Mouse (Mus musculus) heart, postnatal 36 days (tissue): Measurements from ENCODE around the gene Gm13694. TPM values are rescaled to one million over a fixed set of nuclear protein-coding genes. Genes with fewer than 3 reads are reported as not detected.
A peak's percentile ranks its signal among the peaks of the same experiment; 100 is the strongest.
"Not testable (repeated sequence)": the region's sequence is repeated elsewhere in the genome, so short reads cannot be mapped to it uniquely, and the experiment has no call there.

Experiments
- DNase-seq, 2 experiments: peaks; one replicate each; pipeline ENCODE4 v3.0.0; 2021 to 2022
- intact Hi-C: fragments of 180-260 bp; cut with DNase I; formaldehyde crosslinking; loops from one replicate; pipeline ENCODE4 v1.15.1; 2025
- total RNA-seq, 2 experiments: library from RNA; stranded (reverse); gene quantifications; 2 replicates each; pipeline ENCODE4 v1.2.3; 2021

Gm13694 gene
- total RNA-seq = 1 to 10 TPM in 1 of 2 experiments, under 1 TPM in 1; 0.76 to 1.1 TPM

GRCm38 (mm10) chr2:83978633-83979032 is at the start of gene Gm13694:
Gene Gm13694 (plus strand): TSS chr2:83978933.
- DNase-seq, intact Hi-C loops: not testable (repeated sequence)

- DNase-seq = no peak
- intact Hi-C loops = no loop called here
Measured at GRCm38 (mm10) chr2:83929478-83930088, 49.1 kb upstream of the Gm13694 start.

GRCm38 (mm10) chr2:83940931-83941361 is 37.8 kb upstream of the Gm13694 start, which contains the start of gene Zswim2:
Gene Zswim2 (minus strand): TSS chr2:83941228.
- peak; percentile 4 to 10 for DNase-seq
- intact Hi-C loops = no loop called here

GRCm38 (mm10) chr2:83941378-83941777 is 37.4 kb upstream of the Gm13694 start:
- intact Hi-C loops = no loop called here
- no peak for DNase-seq

DNA sequence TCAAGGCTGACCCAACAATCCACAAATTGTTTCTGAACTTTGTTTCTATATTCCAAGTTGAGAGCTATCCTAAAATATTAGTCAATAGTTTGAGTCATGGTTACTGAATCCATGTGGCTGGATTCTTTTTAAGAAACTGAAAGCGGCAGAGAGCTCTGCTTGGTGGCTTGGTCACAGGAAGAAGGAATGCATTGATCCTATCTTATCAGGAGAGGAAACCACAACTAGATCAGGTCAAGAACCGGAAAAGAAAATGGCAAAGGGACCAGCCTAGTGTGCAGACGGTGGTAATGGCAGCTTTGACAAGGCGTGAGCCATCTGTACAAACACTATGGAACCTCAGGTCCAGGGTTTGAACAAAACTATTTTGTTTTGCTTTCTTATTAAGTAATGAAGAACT is 36.9 kb upstream of the Gm13694 start:
- no peak for DNase-seq
- intact Hi-C loops = no loop called here

DNA sequence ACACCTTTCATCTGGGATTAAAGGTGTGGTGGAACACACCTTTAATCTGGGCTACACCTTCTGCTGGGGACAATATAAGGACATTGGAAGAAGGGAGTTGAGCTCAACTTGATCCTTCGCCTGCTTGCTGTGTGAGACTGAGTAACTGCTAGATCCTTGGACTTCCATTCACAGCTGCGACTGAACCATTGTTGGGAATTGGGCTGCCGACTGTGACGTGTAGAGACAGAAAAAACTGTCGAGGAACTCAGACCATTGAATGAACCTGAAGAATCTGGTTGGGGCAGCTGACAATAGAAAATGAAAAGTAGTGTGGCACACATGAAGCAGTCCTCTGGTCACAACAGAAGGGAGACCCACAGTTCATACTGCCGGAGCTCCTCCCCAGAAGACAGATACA is 23.3 kb upstream of the Gm13694 start, which contains the start of gene Gm13698:
Gene Gm13698, plus strand, starts transcription at position 301 of the 400 bp plus-strand sequence.
- DNase-seq, intact Hi-C loops: not testable (repeated sequence)

- DNase-seq, intact Hi-C loops: not testable (repeated sequence)
Measured at GRCm38 (mm10) chr2:83961203-83961602, 17.5 kb upstream of the Gm13694 start, which contains the start of gene Gm13693. Gene Gm13693 (plus strand): TSS chr2:83961503.

GRCm38 (mm10) chr2:83967013-83967412 is 11.7 kb upstream of the Gm13694 start, which contains the start of gene Gm13695:
Gene Gm13695 (plus strand): TSS chr2:83967313.
- DNase-seq, intact Hi-C loops: not testable (repeated sequence)

GRCm38 (mm10) chr2:83972823-83973222 is 5.9 kb upstream of the Gm13694 start, which contains the start of gene Gm13696:
Gene Gm13696 (plus strand): TSS chr2:83973123.
- intact Hi-C loops, DNase-seq: not testable (repeated sequence)

GRCm38 (mm10) chr2:83984443-83984842 is 5.7 kb downstream of the Gm13694 start, which contains the start of gene Gm13697:
Gene Gm13697 (plus strand): TSS chr2:83984743.
- intact Hi-C loops, DNase-seq: not testable (repeated sequence)

- DNase-seq, intact Hi-C loops: not testable (repeated sequence)
Measured at GRCm38 (mm10) chr2:83990253-83990652, 11.5 kb downstream of the Gm13694 start, which contains the start of gene Gm13691. Gene Gm13691 (plus strand): TSS chr2:83990553.

- intact Hi-C loops = not testable (repeated sequence)
- peak in 1 of 2 experiments; percentile 37 for DNase-seq
Measured at GRCm38 (mm10) chr2:83993639-83994255, 15.0 kb downstream of the Gm13694 start.

- intact Hi-C loops, DNase-seq: not testable (repeated sequence)
Measured at GRCm38 (mm10) chr2:83994526-83994925, 15.8 kb downstream of the Gm13694 start.

GRCm38 (mm10) chr2:84008913-84009312 is 30.2 kb downstream of the Gm13694 start:
- no peak for DNase-seq
- intact Hi-C loops = no loop called here

DNA sequence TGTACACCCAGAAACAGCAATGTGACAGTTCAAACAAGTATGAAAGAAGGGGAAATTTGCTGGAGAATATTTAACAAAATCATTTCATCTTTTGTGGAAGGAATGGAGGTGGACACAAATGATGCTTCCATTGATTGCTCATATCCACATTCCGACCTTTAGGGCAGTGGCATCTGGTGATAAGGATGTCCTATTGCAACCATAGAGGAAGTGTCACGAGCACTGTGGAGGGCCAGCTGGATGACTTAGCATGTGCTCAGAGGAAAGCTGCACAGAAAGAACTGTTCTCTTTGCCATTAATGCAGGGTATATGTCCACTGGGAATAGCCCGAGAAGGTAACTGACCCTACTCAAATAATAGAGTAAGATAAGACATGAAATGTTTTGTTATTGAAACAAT is 31.1 kb downstream of the Gm13694 start:
- intact Hi-C loops = no loop called here

DNA sequence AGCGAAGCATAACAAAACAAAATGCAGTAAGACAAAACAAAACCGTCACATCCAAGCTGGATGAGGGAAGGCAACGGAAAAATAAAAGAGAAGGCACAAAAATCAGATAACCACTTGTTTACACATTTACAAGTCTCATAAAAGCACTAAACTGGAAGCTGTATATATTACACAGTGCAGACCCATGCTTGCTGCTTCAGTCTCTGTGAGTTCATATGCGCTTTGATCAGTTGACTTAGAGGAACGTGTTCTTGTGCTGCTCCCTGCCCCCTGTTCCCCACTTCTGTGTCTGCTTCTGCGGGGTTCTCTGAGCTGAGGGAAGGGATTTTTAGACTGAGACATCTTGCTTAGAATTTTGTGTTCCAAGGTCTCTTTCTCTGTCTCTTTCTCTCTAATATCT is 35.8 kb downstream of the Gm13694 start:
- DNase-seq = no peak
- intact Hi-C loops = no loop called here

More for the DNA sequence above, 31.1 kb downstream of the Gm13694 start:
- DNase-seq = no peak

DNA sequence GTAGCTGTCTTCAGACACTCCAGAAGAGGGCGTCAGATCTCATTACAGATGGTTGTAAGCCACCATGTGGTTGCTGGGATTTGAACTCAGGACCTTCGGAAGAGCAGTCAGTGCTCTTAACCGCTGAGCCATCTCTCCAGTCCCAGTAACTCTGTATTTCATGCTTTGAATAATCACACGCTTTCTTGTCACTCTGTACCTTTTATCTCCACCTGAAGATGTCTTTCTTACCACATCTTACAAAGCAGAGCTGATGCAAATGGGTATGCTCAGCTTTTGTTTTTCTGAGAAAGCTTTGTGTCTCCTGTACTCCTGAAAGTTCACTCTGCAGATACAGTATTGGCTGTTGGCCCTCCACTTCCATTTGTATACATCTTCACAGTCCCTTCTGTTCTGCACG is 37.6 kb downstream of the Gm13694 start:
- intact Hi-C loops, DNase-seq: not testable (repeated sequence)

GRCm38 (mm10) chr2:84018330-84018729 is 39.6 kb downstream of the Gm13694 start:
- intact Hi-C loops = no loop called here
- DNase-seq = no peak

- DNase-seq = no peak
- intact Hi-C loops = no loop called here
Measured at GRCm38 (mm10) chr2:84019519-84020305, 41.0 kb downstream of the Gm13694 start.

- no peak for DNase-seq
- intact Hi-C loops = no loop called here
Measured at GRCm38 (mm10) chr2:84021930-84022329, 43.2 kb downstream of the Gm13694 start.

DNA sequence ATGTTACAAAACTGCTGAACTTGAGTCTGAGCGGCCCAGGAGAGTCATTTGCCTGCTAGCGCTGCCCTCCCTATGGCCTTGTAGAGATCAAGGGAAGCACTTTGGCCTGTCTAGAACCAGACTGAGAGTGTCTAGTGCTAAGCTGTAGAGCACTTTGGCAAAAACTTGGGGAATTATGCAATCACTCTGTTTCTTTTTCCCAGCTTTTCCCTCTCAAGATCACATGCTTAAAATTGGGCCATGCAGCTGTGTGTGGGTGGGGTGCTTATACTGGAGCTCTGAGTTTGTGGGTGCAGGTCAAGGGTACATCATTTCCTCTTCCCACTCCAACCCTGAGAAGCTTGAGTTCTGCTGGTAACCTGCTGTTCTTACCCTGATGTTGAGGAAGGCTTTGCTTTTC is 44.2 kb downstream of the Gm13694 start:
- peak; percentile 35 to 51 for DNase-seq
- intact Hi-C loops = no loop called here
